Mouse (Mus musculus): Measurements from ENCODE around the gene Klf17. TPM values are rescaled to one million over a fixed set of nuclear protein-coding genes. Genes with fewer than 3 reads are reported as not detected.
"Not testable (repeated sequence)": the region's sequence is repeated elsewhere in the genome, so short reads cannot be mapped to it uniquely, and the experiment has no call there.

The Klf17 gene
- polyA plus RNA-seq, 1 experiment from 2014 or later, result not detected

GRCm38 (mm10) chr4:117786963-117787362 is 21.5 kb upstream of the Klf17 start:
- WGBS, result 20% methylated on average over 8 of the region's 8 CpGs
- no peak overlapping the region for H3K27ac ChIP-seq (ENCODE audit: low read depth)
- H3K4me2 ChIP-seq, result peak overlapping the region; percentile 31
- H3K9ac ChIP-seq, result no peak overlapping the region
- ATAC-seq (ENCODE audit: insufficient read depth) (peak; percentile 63), DNase-seq (peak; percentile 51)
- no peaks in the 10 kb centered on the region for H3K4me1 ChIP-seq (ENCODE audit: insufficient read depth)
- H3K9me3 ChIP-seq (ENCODE audit: low read depth, low read length), result no peaks in the 10 kb centered on the region
- no peaks in the 10 kb centered on the region for H3K27me3 ChIP-seq (ENCODE audit: insufficient read depth, low read length)
- no peak for TF ChIP-seq CTCF (IDR thresholded peaks at IDR 0.05; ENCODE audit: low read depth)
- H3K36me3 ChIP-seq (ENCODE audit: insufficient read depth), result no peaks in the 10 kb centered on the region
- no peak overlapping the region for H3K4me3 ChIP-seq (ENCODE audit: low read depth, low read length)

GRCm38 (mm10) chr4:117782908-117783307 is 17.5 kb upstream of the Klf17 start:
- no peak for TF ChIP-seq CTCF (IDR thresholded peaks at IDR 0.05; ENCODE audit: low read depth)
- Histone ChIP-seq H3K4me3 (ENCODE audit: low read depth, low read length) (no peak overlapping the region), H3K9ac (no peak overlapping the region), H3K36me3 (ENCODE audit: insufficient read depth) (no peaks in the 10 kb centered on the region), H3K9me3 (ENCODE audit: low read depth, low read length) (no peaks in the 10 kb centered on the region), H3K4me2 (no peak overlapping the region), H3K27ac (ENCODE audit: low read depth) (no peak overlapping the region), H3K4me1 (ENCODE audit: insufficient read depth) (no peaks in the 10 kb centered on the region), H3K27me3 (ENCODE audit: insufficient read depth, low read length) (no peaks in the 10 kb centered on the region)
- ATAC-seq (ENCODE audit: insufficient read depth), result no peak
- 71% methylated on average over 3 of the region's 3 CpGs for WGBS
- DNase-seq, result no peak

- H3K27ac ChIP-seq (ENCODE audit: low read depth), result no peak overlapping the region
- H3K4me3 ChIP-seq (ENCODE audit: low read depth, low read length), result no peak overlapping the region
- H3K9ac ChIP-seq, result no peak overlapping the region
- H3K9me3 ChIP-seq (ENCODE audit: low read depth, low read length), result no peaks in the 10 kb centered on the region
- no peaks in the 10 kb centered on the region for H3K27me3 ChIP-seq (ENCODE audit: insufficient read depth, low read length)
- no peak for DNase-seq
- no peak for TF ChIP-seq CTCF (IDR thresholded peaks at IDR 0.05; ENCODE audit: low read depth)
- WGBS, result 20% methylated on average over 9 of the region's 9 CpGs
- H3K4me1 ChIP-seq (ENCODE audit: insufficient read depth), result no peaks in the 10 kb centered on the region
- ATAC-seq (ENCODE audit: insufficient read depth), result no peak
- no peak overlapping the region for H3K4me2 ChIP-seq
- no peaks in the 10 kb centered on the region for H3K36me3 ChIP-seq (ENCODE audit: insufficient read depth)
These were observed 7.5 kb upstream of the Klf17 start for GRCm38 (mm10) chr4:117772960-117773359.

- Histone ChIP-seq H3K9ac (no peak overlapping the region), H3K27ac (ENCODE audit: low read depth) (no peak overlapping the region), H3K27me3 (ENCODE audit: insufficient read depth, low read length) (no peaks in the 10 kb centered on the region), H3K36me3 (ENCODE audit: insufficient read depth) (no peaks in the 10 kb centered on the region), H3K4me3 (ENCODE audit: low read depth, low read length) (no peak overlapping the region), H3K9me3 (ENCODE audit: low read depth, low read length) (no peaks in the 10 kb centered on the region), H3K4me1 (ENCODE audit: insufficient read depth) (no peaks in the 10 kb centered on the region), H3K4me2 (no peak overlapping the region)
- ATAC-seq (ENCODE audit: insufficient read depth) (no peak), DNase-seq (peak; percentile 92)
- peak; percentile 68 for TF ChIP-seq CTCF (IDR thresholded peaks at IDR 0.05; ENCODE audit: low read depth)
- WGBS, result 18% methylated on average over 5 of the region's 5 CpGs
These were observed 5.5 kb upstream of the Klf17 start for GRCm38 (mm10) chr4:117770935-117771334.

GRCm38 (mm10) chr4:117760151-117760550 is 5.3 kb downstream of the Klf17 start:
- H3K4me3 ChIP-seq (ENCODE audit: low read depth, low read length), result no peak overlapping the region
- no peak overlapping the region for H3K27ac ChIP-seq (ENCODE audit: low read depth)
- no peaks in the 10 kb centered on the region for H3K36me3 ChIP-seq (ENCODE audit: insufficient read depth)
- 88% methylated on average over 5 of the region's 5 CpGs for WGBS
- H3K4me1 ChIP-seq (ENCODE audit: insufficient read depth), result no peaks in the 10 kb centered on the region
- DNase-seq (no peak), ATAC-seq (ENCODE audit: insufficient read depth) (no peak)
- TF ChIP-seq CTCF (IDR thresholded peaks at IDR 0.05; ENCODE audit: low read depth), result no peak
- no peaks in the 10 kb centered on the region for H3K9me3 ChIP-seq (ENCODE audit: low read depth, low read length)
- H3K27me3 ChIP-seq (ENCODE audit: insufficient read depth, low read length), result no peaks in the 10 kb centered on the region
- H3K9ac ChIP-seq, result no peak overlapping the region
- no peak overlapping the region for H3K4me2 ChIP-seq

- WGBS, result 26% methylated on average over 5 of the region's 5 CpGs
- ATAC-seq (ENCODE audit: insufficient read depth); DNase-seq; H3K9ac ChIP-seq; H3K27me3 ChIP-seq (ENCODE audit: insufficient read depth, low read length); H3K4me2 ChIP-seq; H3K9me3 ChIP-seq (ENCODE audit: low read depth, low read length); H3K36me3 ChIP-seq (ENCODE audit: insufficient read depth); H3K27ac ChIP-seq (ENCODE audit: low read depth); H3K4me1 ChIP-seq (ENCODE audit: insufficient read depth); H3K4me3 ChIP-seq (ENCODE audit: low read depth, low read length): not testable (repeated sequence)
These were observed 13.0 kb downstream of the Klf17 start for GRCm38 (mm10) chr4:117752469-117752868.

GRCm38 (mm10) chr4:117737559-117737958 is 27.9 kb downstream of the Klf17 start:
- H3K36me3 ChIP-seq (ENCODE audit: insufficient read depth), result no peaks in the 10 kb centered on the region
- H3K27ac ChIP-seq (ENCODE audit: low read depth), result no peak overlapping the region
- no peak overlapping the region for H3K4me2 ChIP-seq
- no peaks in the 10 kb centered on the region for H3K4me1 ChIP-seq (ENCODE audit: insufficient read depth)
- 33% methylated on average over 8 of the region's 8 CpGs for WGBS
- no peak overlapping the region for H3K4me3 ChIP-seq (ENCODE audit: low read depth, low read length)
- no peak for ATAC-seq (ENCODE audit: insufficient read depth)
- no peaks in the 10 kb centered on the region for H3K27me3 ChIP-seq (ENCODE audit: insufficient read depth, low read length)
- no peak overlapping the region for H3K9ac ChIP-seq
- no peaks in the 10 kb centered on the region for H3K9me3 ChIP-seq (ENCODE audit: low read depth, low read length)
- TF ChIP-seq CTCF (IDR thresholded peaks at IDR 0.05; ENCODE audit: low read depth), result peak; percentile 34
- DNase-seq, result peak; percentile 24

- Histone ChIP-seq H3K4me2 (no peak overlapping the region), H3K27me3 (ENCODE audit: insufficient read depth, low read length) (no peaks in the 10 kb centered on the region), H3K4me1 (ENCODE audit: insufficient read depth) (no peaks in the 10 kb centered on the region), H3K4me3 (ENCODE audit: low read depth, low read length) (no peak overlapping the region), H3K9ac (no peak overlapping the region), H3K36me3 (ENCODE audit: insufficient read depth) (no peaks in the 10 kb centered on the region), H3K9me3 (ENCODE audit: low read depth, low read length) (no peaks in the 10 kb centered on the region), H3K27ac (ENCODE audit: low read depth) (no peak overlapping the region)
- no peak for TF ChIP-seq CTCF (IDR thresholded peaks at IDR 0.05; ENCODE audit: low read depth)
- no peak for DNase-seq
- no peak for ATAC-seq (ENCODE audit: insufficient read depth)
- 78% methylated on average over 3 of the region's 3 CpGs for WGBS
These were observed 33.5 kb downstream of the Klf17 start for GRCm38 (mm10) chr4:117731926-117732325.

Data from lung, embryonic 14.5 days (tissue).